Mouse (Mus musculus) megakaryocyte progenitor cell, adult 5-6 weeks (primary cell): Measurements from ENCODE around the gene Csgalnact2. TPM values are rescaled to one million over a fixed set of nuclear protein-coding genes. Genes with fewer than 3 reads are reported as not detected.
A peak's percentile ranks its signal among the peaks of the same experiment; 100 is the strongest.

ENCODE experiments used
- ATAC-seq: replicated peaks from 2 replicates; pipeline ENCODE4 v1.8.0; 2016; ENCODE audit warnings: mild to moderate bottlenecking, moderate TSS enrichment, inconsistent platforms; ENCODE audit not compliant: poor library complexity
- total RNA-seq, 2 experiments: library from RNA; stranded (forward) in 1 of 2; stranded (reverse) in 1 of 2; fragments of 157-497, 149-512 nt in 1 of 2; fragments of 200-1000 nt in 1 of 2; gene quantifications; 2 replicates each; pipeline versions ENCODE4 v1.2.3 to v1.2.4; 2015 to 2017

Csgalnact2 gene
- total RNA-seq, 2 experiments from 2014 or later: 173 to 226 TPM

- no peak for ATAC-seq
Measured at GRCm38 (mm10) chr6:118076748-118077147, 62.2 kb downstream of the Csgalnact2 start.

DNA sequence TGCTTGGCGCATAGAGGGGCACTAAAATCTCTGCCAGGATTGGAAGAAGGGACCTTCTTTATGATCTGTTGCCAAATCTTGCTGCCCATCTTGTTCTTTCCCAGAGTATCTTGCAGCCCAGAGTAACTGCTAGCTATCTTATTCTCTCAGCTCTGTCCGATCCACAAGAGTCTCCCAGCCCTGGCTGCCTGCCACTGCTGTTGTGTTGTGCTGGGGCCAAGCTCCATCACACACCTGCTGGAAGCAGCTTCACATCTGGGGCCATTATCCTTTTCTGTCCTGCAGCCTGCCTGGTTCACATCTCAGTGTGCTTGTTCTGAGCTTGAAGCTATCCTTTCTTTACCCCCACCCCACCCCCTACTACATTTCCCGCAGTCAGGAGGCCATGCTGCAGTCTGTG lies 62.7 kb downstream of the Csgalnact2 start:
- no peak for ATAC-seq

- ATAC-seq: no peak
Measured at GRCm38 (mm10) chr6:118074151-118074550, 64.8 kb downstream of the Csgalnact2 start.

- no peak for ATAC-seq
Measured at GRCm38 (mm10) chr6:118072176-118072575, 66.8 kb downstream of the Csgalnact2 start.

- no peak for ATAC-seq
Measured at GRCm38 (mm10) chr6:118071416-118071815, 67.5 kb downstream of the Csgalnact2 start.

- no peak for ATAC-seq
Measured at GRCm38 (mm10) chr6:118071013-118071350, 68.0 kb downstream of the Csgalnact2 start.

DNA sequence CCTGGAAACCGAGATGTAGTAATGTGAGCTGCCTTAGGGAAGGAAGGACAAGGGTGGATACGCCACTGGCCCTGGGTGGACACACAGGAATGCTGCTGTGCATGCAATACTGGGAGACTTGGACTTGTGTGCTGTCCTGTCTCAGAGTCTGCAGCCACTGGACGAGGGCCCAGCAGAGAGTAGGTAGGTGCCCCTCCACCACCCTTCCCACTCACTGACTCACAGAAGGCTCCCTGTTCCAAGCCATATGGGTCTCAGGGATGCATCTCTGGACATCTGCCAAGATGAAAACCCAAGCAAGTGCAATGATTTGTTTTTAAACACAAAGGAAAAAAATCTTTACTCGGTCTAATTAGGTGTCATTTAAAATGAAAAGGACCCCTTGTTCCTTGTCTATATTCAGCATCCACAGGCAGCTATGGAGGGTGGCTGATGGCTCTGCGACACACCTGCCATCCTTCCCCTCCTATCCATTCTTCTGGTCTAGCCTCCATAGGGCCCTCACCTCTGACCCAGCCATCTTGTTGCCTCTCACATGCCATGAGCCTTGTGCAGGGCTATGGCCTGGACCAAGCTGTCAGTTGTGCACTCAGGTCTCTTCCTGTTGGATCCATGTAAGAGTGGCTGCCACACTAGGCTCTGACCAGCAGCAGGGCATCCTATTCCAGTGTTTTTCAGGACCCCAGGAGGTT lies 68.5 kb downstream of the Csgalnact2 start:
- no peak for ATAC-seq

DNA sequence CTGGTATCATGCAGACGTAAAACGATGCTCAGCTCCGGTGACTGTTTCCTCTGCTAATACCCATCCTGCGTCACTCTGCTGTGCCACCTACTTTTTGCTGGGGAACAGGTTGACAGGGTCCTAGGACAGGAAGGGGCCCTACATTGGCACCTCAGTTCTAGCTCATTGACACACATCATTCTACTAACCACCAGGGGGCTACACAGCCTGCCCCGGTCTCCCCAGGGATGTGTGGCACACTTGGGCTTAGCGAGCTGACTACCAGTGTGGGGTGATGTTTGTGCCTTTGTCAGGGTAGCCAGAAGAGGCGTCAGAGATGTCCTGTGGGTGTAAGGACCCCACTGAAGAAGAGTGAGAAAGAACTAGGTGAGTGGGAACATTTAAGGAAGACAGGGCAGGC lies 71.2 kb downstream of the Csgalnact2 start:
- ATAC-seq: peak; percentile 43

DNA sequence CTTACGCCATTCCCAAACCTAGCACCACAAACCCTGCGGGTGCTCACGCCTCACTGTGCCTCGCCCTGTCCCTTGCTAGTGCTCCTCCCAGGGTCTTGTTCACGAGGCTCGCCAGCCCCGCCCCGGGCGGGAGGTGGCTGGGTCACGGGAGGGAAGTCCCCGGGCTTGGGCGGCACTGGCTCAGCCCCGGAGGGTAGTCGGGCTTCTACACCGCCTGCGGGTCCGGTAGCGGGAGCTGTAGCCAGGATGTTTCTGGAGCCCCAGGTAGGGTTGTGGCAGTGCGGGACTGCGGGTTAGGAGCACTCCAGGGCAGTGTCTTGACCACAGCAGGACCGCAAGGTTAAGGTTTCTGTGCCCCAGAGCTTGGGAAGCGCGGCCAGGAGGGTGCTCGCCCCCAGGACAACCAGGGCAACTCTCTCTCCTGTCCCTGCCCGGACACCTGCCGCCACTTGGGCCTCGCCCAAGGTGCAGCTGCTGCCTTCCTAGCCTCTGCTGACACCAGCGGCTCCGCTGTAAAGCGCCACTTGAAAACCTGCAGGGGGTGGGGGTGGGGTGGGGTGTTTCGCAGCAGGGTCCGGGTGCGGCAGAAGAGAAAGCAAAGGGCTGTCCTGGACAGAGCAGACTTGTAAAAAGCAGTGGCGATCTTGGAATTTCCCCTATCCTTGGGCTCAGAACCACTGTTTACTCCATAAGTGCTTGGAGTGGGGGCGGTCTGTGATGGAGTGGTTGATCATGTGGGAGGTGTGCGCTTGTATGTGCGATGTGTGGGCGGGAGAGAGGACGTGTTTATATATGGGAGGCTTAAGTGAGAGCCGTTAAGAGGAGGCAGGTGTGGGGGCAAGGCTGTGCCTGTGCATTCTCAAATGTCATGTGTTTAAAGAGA lies 72.5 kb downstream of the Csgalnact2 start:
- peak; percentile 71 for ATAC-seq

DNA sequence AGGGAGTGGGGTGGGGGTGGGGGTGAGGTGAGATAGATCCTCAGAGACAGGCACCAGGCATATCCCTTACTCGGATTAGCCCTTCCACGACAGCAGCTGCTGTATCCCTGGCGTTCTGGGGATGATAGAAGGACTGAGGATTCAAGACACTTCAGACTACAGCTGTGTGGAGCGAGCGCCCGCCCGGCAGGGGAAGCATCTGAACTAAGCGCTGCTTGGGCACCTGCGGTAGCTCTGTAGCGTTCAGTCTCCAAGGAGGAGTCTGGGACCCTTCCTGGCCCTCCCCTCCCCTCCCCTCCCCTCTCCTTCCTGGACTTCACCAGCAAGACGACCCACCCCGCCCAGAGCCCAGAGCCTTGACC lies 73.1 kb downstream of the Csgalnact2 start:
- ATAC-seq: no peak

DNA sequence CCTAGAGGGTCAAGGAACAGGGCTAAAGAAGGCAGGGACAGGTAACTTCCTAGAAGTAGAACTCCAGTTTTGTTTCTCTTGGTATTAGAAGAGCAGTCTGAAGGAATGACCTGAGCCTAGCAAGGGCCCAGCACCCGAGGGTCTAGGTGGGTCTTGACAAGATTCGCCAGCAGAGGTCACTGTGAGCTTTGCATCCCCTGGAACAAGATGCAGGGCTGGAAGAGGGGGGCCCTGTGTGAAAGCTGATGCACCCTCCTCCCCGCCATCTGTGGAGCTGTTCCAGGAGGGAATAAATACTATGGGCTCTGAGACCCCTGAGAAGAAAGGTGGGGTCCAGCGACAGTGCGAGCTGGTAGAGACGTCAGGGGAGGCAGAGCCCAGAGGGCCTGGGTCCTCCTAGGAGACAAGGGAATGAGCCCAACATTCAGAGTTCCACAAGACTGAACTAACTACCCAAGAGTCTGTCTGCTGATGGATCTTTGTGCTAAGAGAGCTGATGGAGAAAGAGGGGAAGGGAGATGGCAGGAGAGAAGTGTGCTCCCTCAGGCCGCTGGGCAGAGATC lies 73.9 kb downstream of the Csgalnact2 start:
- peak; percentile 70 for ATAC-seq

DNA sequence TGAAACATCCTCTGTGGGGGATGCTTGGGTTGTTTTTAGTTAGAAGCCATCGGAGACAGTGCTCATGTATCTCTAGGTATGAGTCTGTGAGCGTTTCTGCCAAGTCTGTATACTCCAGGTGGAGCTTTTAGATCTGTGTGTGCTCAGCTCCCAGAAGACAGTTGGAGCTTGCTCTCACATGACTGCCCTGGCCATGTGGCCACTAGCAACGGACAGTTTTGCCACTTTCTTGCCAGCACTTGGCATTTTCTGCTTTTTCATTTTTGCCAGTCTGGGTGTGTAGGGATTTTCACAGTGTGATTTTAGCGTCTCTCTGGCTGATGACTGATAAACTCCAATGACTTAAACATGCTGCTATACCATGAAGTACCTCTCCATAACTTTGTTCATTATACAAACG lies 75.7 kb downstream of the Csgalnact2 start:
- ATAC-seq: no peak

GRCm38 (mm10) chr6:118061266-118061665 lies 77.7 kb downstream of the Csgalnact2 start:
- ATAC-seq: no peak

Other genes with a start within 250 kb of the Csgalnact2 start
- gene Hnrnpf, start 238.8 kb downstream of the Csgalnact2 start, total RNA-seq (2015): 679 and 683 TPM in 2 replicates
- gene Hnrnpf, start 238.8 kb downstream of the Csgalnact2 start, total RNA-seq (2017): 1,301 and 1,452 TPM in 2 replicates
- not detected in 2 replicates for gene Fxyd4, start 201.4 kb downstream of the Csgalnact2 start, total RNA-seq (2015)
- gene Fxyd4, start 201.4 kb downstream of the Csgalnact2 start, total RNA-seq (2017): not detected in 2 replicates
- 0.07 TPM in 1 of 2 replicates, not detected in the other for gene Rasgef1a, start 127.7 kb downstream of the Csgalnact2 start, total RNA-seq (2015)
- gene Rasgef1a, start 127.7 kb downstream of the Csgalnact2 start, total RNA-seq (2017): 0.17 TPM in 1 of 2 replicates, not detected in the other
- gene Ret, start 58.6 kb upstream of the Csgalnact2 start, total RNA-seq (2015): not detected in 2 replicates
- 0.04 TPM in 1 of 2 replicates, not detected in the other for gene Ret, start 58.6 kb upstream of the Csgalnact2 start, total RNA-seq (2017)